Mouse (Mus musculus) frontal cortex, postnatal 10 days (tissue): ENCODE results near the gene Cacna1d.

Experiments
- DNase-seq, 2 experiments: peaks; one replicate each; pipeline ENCODE4 v3.0.0; 2022; ENCODE audit warnings: low spot score in 2 of 2, mixed read lengths in 1 of 2

Cacna1d gene

DNA sequence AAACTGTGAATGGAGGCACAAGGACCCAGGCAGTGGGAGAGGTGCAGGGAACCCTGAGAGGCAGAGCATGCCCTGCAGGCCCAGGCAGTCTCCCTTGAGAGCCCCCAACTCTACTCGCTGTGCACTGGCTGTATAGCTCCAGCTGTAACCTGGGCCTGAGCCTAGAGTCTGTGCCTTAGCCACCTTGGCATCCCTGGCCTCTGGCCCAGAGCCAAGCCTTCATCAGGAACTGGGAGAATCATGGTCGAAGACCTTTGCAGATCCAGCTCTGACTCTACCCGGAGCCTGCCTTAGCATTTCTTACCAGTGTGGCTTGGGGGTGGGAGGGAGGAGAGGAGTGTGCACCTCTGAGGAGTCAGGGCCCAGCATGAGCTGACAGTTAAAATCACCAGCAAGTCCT lies 322.4 kb downstream of the Cacna1d start:
- DNase-seq: no peak

DNA sequence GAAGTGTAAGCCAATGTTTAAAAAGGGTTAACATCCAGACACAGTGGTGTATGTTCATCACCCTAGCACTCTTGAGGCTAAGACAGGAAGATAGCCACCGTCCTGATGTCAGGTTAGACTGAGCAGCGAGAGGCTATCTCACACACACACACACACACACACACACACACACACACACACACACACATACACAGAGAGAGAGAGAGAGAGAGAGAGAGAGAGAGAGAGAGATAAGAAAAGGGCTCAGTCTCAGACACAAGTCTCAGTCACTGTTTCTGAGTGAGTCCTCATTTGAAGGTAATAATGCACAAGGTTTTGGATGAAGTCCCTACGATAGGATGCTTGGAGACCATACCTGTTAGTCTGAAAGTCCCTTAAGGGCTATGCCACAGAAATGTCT lies 322.9 kb downstream of the Cacna1d start:
- no peak for DNase-seq

DNA sequence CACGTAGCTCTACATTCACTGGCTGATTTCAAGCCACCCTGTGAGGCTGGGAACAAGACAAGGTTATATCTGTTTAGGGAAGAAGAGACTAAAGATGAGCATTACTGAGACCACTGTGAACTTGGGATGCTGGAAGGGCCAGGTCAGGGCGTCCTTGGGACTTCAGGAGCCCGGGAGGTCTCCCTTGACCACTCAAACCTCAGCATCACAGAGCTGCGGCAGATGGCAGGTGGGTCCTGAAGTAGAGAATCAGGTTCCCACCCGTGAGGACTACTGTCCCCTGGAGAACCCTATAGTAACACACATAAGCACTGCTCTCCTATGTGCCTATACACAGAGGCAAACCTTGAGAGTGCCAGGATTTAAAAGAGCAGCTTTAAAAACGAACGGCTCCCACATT lies 323.6 kb downstream of the Cacna1d start:
- DNase-seq: peak in 1 of 2 experiments; percentile 0

DNA sequence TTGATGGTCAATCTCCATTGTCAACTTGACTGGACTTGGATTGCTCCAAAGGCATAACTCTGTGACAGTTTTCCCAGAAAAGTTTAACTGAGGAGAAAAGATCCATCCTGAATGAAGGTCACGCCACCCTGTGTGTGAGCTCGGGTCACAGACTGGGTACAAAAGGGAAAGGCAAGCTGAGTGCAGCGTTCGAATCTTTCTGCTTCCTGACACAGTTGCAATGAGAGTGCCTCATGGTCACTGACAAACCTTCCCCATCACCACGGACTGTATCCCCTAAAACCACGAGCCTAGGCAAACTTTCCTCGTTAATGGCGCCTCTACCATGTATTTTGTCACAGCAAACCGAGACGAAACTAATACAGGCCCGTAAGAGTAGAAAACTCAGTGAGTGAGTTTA lies 325.2 kb downstream of the Cacna1d start:
- DNase-seq: no peak

DNA sequence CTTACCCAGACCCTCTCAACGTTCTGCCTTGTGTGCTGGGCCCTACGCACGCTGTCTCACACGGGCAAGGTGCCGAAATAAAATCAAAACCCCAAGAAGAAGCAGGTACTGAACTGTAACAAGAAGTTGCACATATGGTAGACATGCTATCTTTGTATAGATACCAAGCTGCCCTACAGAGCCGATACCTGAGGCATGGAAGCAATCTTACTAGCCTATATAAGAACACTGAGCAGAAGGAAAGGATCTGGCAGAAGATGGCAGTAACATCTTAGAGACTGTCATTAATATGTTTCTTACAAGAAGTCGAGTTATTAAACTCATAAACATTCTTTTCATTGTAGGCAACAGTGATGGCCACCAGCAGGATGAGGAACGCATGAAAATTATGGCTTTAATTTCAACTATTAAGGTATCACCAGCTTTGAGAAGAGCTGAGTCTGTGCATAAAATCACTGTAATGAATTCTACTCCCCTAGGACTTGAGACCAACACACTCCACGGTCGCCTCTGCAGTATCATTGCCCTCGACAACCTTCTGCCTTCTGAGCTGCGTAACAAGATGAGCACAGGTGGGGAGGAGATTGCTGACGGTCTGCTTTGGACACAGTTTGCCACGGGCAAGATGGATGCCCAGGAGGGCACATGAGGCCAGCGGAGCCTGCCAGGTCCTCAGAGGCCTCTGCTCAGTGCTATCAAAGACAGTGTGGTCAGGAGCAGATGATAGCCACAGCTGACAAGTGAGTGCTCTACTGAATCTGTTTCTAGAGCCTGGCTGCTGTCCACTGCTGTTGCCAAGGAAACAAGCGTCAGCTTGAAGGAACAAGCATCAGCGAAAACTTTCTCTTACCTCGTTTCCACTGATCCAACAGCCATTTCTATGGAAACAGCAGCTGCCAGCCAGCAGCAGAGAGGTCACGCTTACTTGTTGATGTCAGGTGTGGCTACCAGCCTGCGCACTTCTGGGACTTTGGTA lies 327.2 kb downstream of the Cacna1d start:
- peak; percentile 46 to 51 for DNase-seq

DNA sequence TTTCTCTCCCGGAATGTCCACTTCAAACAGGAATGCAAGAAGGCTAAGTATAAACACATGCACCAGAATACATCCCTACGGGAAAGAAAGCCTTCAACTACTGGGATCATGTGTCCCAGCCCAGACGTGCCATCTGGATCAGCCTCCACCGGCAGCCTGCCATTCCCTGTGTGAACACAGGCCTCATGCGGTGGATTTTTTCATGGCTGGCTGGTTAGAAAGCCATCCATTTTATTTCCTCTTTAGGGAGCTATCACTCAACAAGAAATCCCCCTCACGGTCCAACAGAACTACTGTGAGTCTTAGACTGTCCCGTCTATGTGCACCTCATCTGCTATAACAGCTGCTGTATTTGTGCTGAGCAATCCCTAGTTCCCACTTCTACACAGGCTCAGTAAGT lies 343.5 kb downstream of the Cacna1d start:
- DNase-seq: peak in 1 of 2 experiments; percentile 37

DNA sequence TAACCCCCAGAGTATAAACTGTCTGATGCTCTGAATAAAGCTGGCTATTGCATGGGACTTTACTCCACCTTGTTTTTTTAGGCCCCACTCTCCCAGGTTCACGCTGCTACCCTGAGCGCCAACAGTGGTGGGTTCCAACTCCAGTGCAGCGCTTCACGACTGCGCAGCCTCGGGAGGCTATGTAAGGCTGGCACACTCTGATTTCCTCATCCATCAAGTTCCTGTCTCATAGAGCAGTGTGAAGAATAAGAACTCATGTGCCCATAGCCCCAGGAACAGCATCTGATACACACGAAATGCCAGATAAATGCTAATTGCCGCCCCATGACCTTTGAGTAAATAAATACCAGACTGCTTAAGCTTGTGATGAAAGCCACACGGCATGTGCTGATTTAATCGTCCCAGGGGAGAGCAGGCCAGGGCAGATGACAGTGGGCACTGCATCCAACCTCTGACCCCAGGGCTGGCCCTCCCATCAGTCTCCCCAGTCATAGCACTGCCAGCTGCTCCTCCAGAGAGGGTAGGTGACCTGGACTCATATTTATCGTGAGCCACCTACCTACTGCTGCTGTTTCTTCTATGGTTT lies 352.8 kb downstream of the Cacna1d start:
- DNase-seq: no peak

DNA sequence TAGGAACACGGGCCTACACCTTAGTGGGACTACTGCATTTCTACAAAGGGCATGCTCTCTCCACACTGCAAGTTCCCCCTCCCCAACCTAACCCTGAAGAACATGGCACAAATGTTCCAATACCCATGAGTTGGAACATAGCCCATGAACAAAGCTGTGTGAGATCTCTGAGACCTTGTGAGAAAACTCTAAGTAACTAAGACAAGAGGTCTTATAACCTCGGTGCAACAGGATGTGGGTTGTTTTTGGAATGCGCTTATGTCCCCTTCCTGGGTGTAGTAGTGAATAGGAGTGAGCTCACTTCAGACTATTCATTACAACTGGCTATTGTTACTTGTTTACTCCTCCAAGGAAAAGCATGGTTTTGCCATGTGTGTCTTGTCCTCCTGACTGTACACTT lies 353.3 kb downstream of the Cacna1d start:
- no peak for DNase-seq

DNA sequence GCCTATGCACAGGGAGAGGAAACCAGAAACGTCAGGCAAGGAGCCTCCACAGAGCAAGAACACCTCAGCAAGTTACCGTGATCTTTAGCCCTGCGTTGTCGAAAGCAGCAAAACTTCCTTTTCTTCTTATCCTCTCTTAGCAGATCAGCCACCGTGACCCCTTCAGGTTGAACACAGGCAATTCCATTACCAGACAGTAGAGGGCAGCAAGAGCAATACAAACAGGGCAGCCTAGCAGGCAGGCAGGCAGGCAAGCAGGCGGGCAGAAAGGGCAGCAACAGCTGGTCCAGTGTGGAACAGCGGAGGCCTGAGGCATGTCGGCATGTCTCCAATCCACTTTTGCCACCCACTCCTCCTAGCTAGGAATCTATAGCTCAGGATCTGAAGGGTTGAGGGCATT lies 354.3 kb downstream of the Cacna1d start:
- peak; percentile 64 to 78 for DNase-seq

DNA sequence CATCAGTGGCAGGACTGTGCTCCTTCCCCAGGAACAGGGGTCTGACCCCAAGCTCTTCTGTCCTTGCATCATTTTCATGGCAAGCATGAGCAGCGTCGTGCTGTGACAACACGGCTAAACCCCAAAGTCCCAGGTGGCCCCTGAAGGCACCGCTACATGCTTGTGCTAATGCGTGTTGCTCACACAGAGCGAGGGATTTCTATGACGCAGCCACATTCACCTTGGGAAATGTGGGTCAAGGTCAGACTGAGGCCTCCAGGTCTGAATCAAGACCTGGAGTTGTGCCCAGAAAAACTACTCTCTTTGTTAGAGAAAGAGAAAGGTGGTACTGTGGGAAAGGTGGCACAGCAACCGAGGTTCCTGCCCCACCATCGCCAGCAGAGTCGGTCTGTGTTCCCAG lies 355.9 kb downstream of the Cacna1d start:
- DNase-seq: no peak

DNA sequence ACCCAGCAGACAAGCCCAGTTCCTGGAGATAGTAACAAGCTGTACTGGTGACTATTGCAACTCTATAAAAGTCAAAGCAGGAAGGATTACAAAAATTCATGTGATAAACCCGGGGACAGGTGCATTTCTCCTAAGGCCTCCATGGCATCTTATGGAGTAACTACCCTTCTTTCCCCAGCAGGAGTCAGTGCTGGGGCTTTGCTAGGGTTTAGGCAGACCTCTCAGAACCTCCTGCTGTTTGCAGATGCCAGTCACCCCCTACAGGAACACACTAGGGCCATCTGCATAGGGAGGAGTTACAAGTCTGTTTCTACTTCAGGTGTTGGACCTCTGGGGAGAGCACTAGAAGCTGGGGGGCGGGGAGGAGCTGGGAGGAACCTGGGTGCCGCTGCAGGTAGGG lies 357.6 kb downstream of the Cacna1d start:
- no peak for DNase-seq

DNA sequence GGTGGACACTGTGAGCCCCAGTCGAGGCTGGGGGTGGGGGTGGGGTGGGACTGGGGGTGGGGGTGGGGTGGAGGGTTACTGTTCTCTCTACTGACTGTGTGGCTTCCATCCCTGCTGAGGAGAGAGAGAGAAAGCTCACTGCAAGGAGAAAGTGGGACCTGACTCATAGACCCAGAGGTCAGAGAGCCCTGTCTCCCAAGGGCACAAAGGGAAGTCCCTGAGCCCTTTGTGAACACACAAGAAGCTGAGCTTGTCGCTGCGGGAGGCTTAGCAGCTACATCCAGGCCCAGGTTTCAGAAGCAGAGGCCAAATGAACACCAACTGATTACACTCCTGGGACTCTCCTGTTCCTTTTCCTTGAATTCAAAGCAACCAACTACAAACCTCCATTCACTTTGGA lies 360.0 kb downstream of the Cacna1d start:
- no peak for DNase-seq

DNA sequence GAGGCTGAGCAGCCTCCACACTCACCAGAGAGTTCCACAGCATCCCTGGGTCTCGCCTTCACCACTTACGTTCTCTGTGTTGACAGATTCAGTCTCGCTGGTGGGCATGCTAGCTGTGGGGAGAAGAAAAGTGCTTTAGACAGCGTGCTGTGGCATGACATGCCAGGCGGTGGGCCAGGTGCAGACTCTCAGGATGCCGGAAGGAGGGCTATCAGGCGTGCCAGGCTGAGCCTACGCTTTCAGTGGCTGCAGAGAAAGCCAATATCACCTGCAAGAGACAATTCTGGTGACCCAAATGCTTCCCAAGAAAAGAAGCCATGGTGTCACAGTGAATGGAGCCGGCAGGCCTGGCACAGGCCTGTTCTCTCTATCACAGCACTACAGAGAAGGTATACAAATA lies 361.2 kb downstream of the Cacna1d start:
- DNase-seq: no peak

DNA sequence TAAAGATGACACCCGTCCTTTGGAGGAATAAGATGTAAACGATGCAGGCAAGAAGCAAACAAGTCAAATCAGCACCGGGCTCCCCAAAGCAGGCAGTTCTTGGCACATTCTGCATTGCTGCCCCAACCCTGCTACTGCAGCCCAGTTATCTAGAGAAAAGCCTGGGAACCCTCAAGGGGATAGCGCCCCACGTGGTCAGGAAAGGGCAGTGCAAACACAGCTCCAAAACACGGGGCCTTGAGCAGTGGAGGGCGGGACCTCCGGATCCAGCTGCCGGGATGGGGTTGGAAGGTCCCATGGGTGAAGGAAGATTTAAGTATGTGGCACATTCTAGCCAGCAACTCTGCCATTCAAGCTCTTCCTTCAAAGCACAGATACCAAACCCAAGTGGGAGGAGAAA lies 361.9 kb downstream of the Cacna1d start:
- peak in 1 of 2 experiments; percentile 27 for DNase-seq

DNA sequence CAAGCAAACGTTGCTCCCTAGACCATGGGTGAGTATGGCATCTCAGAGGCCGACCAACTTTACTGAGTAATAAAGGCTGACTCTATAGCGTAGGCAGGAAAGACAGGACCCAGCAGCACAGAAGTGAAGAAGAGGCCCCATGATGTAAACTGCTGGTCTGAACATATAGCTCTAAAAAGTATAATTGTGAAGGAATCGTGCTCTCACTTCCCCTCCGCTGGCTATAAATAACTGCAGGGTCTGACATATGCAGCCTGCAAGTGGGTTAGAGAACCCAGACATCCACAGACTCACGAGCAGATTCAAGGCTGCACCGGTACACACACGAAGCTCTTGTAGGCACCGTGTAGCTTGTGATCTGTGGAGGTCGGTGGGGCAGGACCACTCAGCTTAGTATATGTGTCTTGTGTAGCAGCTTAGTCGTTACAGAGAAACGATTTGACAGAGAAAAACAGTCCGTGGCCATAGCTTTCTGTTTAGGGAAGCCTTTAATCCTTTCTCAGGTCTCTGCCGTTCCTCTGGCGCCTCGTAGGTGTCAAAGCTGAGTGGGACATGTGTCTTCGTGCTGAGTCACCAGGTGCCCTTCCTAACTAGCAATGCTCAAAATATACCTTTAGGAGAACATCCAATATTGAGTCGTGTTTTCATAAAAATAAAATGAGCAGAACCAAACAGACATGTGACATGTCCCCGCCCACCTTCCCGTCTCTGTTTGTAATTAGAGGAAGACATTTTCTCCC lies 366.1 kb downstream of the Cacna1d start:
- peak in 1 of 2 experiments; percentile 31 for DNase-seq

DNA sequence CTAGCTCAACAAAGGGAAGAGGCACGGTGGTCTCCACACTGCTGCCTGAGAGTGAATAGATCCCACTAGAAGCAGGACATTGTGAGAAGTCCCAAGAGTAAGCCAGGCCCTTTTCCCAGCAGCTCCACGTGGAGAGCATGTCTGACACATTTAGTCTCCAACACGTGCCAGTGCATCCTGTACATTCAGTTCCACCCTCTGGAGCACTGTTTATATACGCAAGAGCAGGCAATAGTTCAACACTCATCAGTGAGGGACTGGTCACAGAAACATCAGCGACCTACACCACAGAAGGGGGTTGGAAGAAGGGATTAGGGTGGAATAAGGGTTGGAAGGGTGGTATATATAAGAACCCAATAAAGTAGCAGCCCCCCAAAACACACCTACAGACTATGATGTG lies 371.2 kb downstream of the Cacna1d start:
- no peak for DNase-seq

DNA sequence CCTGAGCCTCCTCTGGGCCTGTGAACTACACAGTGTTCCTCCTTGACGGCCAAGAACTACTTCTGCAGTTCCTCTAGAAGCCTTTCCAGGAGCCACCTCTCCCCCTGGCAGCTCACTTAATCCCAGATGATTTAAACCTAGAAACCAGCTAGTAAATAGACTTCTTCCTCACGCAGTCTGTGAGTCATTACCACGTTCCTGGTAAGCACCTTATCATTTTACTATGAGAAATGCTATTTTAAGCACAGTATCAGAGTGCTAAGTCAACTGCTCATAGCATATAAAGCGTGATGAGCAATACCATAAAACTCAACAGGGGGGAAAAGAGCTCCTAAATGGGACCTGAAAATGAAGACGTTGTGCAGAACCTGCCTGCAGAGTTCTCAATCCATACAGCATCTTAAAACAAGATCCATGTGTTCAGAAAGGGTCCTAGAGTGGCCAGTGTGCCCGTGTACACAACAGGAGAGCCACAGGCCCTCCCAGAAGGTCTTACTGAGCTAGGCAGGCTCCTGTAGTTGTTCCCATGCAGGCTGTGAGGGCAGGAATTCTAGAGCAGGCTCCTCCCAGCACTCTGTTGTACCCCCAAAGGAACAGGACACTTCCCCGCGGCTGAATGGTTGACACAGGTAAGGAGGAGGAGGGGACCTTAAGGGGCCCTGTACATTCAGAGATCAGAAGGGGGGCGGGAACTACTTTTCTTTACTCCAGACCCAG lies 377.7 kb downstream of the Cacna1d start:
- no peak for DNase-seq

DNA sequence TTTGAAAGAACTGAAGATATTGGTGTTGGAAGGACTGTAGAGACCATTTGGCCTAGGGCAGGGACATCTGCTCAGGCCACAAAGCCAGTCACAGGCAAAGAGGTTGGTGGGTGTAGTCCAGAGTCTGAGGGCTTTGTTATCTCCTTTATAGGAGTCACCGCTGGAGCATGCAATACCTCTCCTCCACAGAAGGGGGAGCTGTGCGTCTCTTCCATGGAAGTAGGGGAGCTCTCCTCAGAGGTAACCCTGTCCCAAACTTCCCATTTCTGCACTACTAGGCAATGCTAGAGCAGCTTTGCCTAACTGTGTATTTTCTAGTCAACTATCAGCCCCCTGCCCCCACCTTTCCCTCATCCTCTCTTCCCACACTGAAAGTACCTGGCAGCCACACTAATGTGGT lies 382.2 kb downstream of the Cacna1d start:
- no peak for DNase-seq

DNA sequence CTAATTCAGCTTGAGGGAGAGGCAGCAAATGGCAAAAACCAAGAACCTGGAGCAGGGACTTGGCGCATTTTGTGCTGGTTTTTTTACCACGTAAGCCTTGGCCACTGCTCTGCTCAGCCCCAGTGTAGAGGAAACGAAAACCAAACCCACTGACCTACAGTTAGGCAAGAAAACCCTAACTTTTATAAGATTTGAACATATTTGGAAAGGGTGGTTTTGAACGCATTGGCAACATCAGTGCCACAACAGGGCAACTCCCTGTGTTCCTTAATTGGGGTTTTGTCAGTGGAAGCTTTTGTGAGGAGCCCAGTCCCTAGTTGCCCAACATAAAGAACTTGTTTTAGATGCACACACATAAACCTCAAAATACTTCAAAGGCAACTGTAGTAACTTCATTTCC lies 384.7 kb downstream of the Cacna1d start:
- no peak for DNase-seq

DNA sequence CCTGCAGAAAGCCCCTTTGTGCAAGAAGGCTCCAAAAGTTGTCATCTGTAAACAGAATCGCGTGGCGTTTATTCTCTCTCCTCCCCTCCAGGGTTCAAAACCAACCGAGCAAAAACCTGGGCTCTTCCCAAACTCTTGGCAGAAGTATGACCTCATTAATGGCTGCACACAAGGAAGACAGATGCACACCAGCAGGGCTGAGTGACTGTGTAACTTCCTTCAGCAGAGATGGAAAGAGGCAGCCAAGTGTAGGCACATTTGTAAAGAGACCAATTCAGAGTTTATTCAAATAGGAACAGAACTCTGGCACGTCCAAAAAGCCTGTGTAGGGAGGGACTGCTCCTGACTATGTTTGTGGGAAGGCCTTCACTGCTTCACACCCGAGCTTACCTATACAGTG lies 385.7 kb downstream of the Cacna1d start:
- no peak for DNase-seq

DNA sequence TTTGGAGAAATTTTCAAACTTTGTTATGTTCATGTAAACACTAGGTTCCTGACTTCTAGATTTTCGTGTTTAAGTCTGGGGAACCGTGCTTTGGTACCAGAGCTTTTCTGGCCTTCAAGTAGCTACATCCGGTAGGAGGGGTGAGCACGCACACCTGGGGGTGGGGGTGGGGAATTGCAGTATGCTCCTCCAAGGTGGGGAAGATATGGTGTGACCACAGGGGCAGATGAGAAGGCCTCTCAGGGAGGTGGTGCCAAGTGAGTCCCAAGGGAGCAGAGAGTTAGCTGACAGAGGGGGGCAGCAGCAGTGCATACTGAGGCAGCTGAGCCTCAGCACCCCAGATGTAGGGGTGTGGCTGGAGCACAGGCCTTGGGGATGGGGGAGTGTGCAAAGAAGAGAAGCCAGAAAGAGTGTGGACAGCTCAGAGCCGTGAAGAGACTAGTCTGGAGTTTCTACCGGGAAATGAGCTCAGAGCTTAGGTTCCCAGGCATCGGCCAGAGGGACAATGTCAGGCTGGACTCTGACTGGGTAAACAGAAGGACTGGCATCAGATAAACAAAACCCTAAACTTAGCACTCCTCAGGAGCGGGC lies 387.2 kb downstream of the Cacna1d start:
- DNase-seq: no peak

DNA sequence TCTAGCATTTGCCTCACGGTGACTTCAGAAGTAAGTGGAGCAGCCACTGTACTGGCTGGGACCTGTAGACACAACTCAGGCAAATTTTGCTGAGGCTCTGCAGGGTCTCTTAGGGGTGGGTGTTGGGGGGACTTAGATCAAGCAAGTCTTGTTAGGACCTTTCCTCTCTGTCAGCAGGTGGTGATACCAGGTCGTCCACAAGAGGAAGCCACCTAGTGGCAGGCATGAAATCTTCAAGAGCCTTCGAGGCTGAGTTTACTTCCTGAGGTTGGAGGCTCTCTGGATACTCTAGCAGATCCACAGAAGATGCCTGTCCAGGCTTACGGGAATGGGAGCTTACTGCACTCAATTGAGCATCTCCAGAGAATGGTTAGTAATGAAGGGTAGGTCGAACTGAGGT lies 394.0 kb downstream of the Cacna1d start:
- no peak for DNase-seq
